Mouse (Mus musculus) stomach, postnatal 0 days (tissue): ENCODE data around the gene Nek4. TPM values are rescaled to one million over a fixed set of nuclear protein-coding genes. Genes with fewer than 3 reads are reported as not detected.

Source experiments
- ATAC-seq: fragments of 200-750 bp; cut with Nextera tagmentation; 2 replicates; pipeline ENCODE4 v1.8.0; 2017; ENCODE audit not compliant: low FRiP score, low TSS enrichment
- DNase-seq: peaks from one replicate; pipeline ENCODE4 v3.0.0-alpha.2; 2016; ENCODE audit warnings: low spot score
- H3K27ac ChIP-seq: fragments of 300-500 bp; sonication (generic); replicated peaks from 2 replicates; pipeline ENCODE4 v1.5.1; 2014; ENCODE audit warnings: mild to moderate bottlenecking, control low read depth
- H3K27me3 ChIP-seq: fragments of 300-500 bp; sonication (generic); 2 replicates; pipeline ENCODE4 v1.6.1; 2014; ENCODE audit warnings: low read length; ENCODE audit not compliant: control insufficient read depth, insufficient read depth
- H3K36me3 ChIP-seq: fragments of 300-500 bp; sonication (generic); 2 replicates; pipeline ENCODE4 v1.6.1; 2014; ENCODE audit warnings: low read length, mixed read lengths; ENCODE audit not compliant: control insufficient read depth, insufficient read depth
- H3K4me1 ChIP-seq: fragments of 300-500 bp; sonication (generic); replicated peaks from 2 replicates; pipeline ENCODE4 v1.6.1; 2014; ENCODE audit warnings: antibody characterized with exemption; ENCODE audit not compliant: control insufficient read depth, insufficient read depth
- H3K4me2 ChIP-seq: fragments of 300-500 bp; sonication (generic); replicated peaks from 2 replicates; pipeline ENCODE4 v1.6.1; 2014; ENCODE audit warnings: low read depth, mild to moderate bottlenecking, control low read depth, moderate library complexity
- H3K4me3 ChIP-seq: fragments of 300-500 bp; sonication (generic); 2 replicates; pipeline ENCODE4 v1.5.1; 2014; ENCODE audit warnings: low read depth, low read length, control low read depth
- H3K9ac ChIP-seq: fragments of 300-500 bp; sonication (generic); 2 replicates; pipeline ENCODE4 v1.6.1; 2014; ENCODE audit warnings: mild to moderate bottlenecking, low read length, control low read depth, mixed read lengths
- H3K9me3 ChIP-seq: fragments of 300-500 bp; sonication (generic); 2 replicates; pipeline ENCODE4 v1.6.1; 2016; ENCODE audit warnings: low read length; ENCODE audit not compliant: control insufficient read depth
- CTCF ChIP-seq: IDR thresholded peaks from 2 replicates; pipeline ENCODE4 v1.5.1; 2016; ENCODE audit warnings: antibody characterized with exemption, low read depth, mild to moderate bottlenecking, moderate library complexity
- EP300 ChIP-seq: optimal IDR thresholded peaks from 2 replicates; pipeline ENCODE3; 2016; ENCODE audit warnings: antibody characterized with exemption
- WGBS: fragments of 180-500 bp; shearing (Covaris S2); extraction: QIAGEN DNeasy Blood & Tissue Kit; methylation state at CpG from one replicate; pipeline ENCODE4 v1.1.7; 2014; 5-methylcytosine and 5-hydroxymethylcytosine counted together
- polyA plus RNA-seq: library from polyadenylated mRNA; unstranded; fragments of >200 nt; fragmentation: Nextera tagmentation; extraction: Ambion mirVana; gene quantifications from 2 replicates; pipeline ENCODE4 v1.2.1, GENCODE M21; 2015

The Nek4 gene
- polyA plus RNA-seq, 1 experiment from 2014 or later = 4.1 TPM

GRCm38 (mm10) chr14:31006779-31007178 lies 55.6 kb downstream of the Nek4 start:
- DNase-seq = no peak
- no peak overlapping the region for H3K4me2 ChIP-seq
- TF ChIP-seq CTCF (no peak), EP300 (no peak)
- H3K9ac ChIP-seq = no peak overlapping the region
- H3K27ac ChIP-seq = no peak overlapping the region
- no peak overlapping the region for H3K4me3 ChIP-seq
- no peaks in the 10 kb centered on the region for H3K9me3 ChIP-seq
- peaks cover 16% of the 10 kb centered on the region for H3K36me3 ChIP-seq
- no peak for ATAC-seq
- no peaks in the 10 kb centered on the region for H3K4me1 ChIP-seq
- WGBS = 68% methylated on average over 5 of the region's 5 CpGs
- H3K27me3 ChIP-seq = no peaks in the 10 kb centered on the region

- no peak overlapping the region for H3K4me2 ChIP-seq
- H3K4me1 ChIP-seq = no peaks in the 10 kb centered on the region
- H3K27me3 ChIP-seq = no peaks in the 10 kb centered on the region
- no peak overlapping the region for H3K4me3 ChIP-seq
- no peak overlapping the region for H3K27ac ChIP-seq
- ATAC-seq = no peak
- TF ChIP-seq EP300 (no peak), CTCF (no peak)
- H3K36me3 ChIP-seq = peaks cover 35% of the 10 kb centered on the region
- DNase-seq = no peak
- WGBS = 88% methylated on average over 3 of the region's 3 CpGs
- no peaks in the 10 kb centered on the region for H3K9me3 ChIP-seq
- H3K9ac ChIP-seq = no peak overlapping the region
These were observed 60.4 kb downstream of the Nek4 start for GRCm38 (mm10) chr14:31011588-31011987.

GRCm38 (mm10) chr14:31013928-31014327 lies 62.8 kb downstream of the Nek4 start:
- no peak overlapping the region for H3K9ac ChIP-seq
- H3K27me3 ChIP-seq = no peaks in the 10 kb centered on the region
- no peak overlapping the region for H3K4me2 ChIP-seq
- TF ChIP-seq EP300 = no peak
- TF ChIP-seq CTCF = no peak
- 97% methylated on average over 2 of the region's 2 CpGs for WGBS
- H3K4me1 ChIP-seq = no peaks in the 10 kb centered on the region
- ATAC-seq = no peak
- H3K36me3 ChIP-seq = peaks cover 30% of the 10 kb centered on the region
- H3K4me3 ChIP-seq = no peak overlapping the region
- no peaks in the 10 kb centered on the region for H3K9me3 ChIP-seq
- no peak overlapping the region for H3K27ac ChIP-seq
- DNase-seq = no peak

GRCm38 (mm10) chr14:31016063-31016462 lies 64.9 kb downstream of the Nek4 start:
- Histone ChIP-seq H3K27ac (no peak overlapping the region), H3K4me3 (no peak overlapping the region), H3K9me3 (no peaks in the 10 kb centered on the region), H3K9ac (no peak overlapping the region), H3K27me3 (no peaks in the 10 kb centered on the region), H3K36me3 (peaks cover 27% of the 10 kb centered on the region), H3K4me2 (no peak overlapping the region), H3K4me1 (no peaks in the 10 kb centered on the region)
- 60% methylated on average over 1 of the region's 1 CpGs for WGBS
- TF ChIP-seq EP300 (no peak), CTCF (no peak)
- ATAC-seq (no peak), DNase-seq (no peak)

- TF ChIP-seq EP300 (no peak), CTCF (peak; percentile 58)
- Histone ChIP-seq H3K36me3 (peaks cover 22% of the 10 kb centered on the region), H3K9me3 (no peaks in the 10 kb centered on the region), H3K9ac (0 out of 2 replicates have a peak overlapping the region, but pooled peaks have one; percentile 27), H3K27ac (no peak overlapping the region), H3K4me1 (no peaks in the 10 kb centered on the region), H3K4me2 (peak overlapping the region; percentile 50), H3K4me3 (peak overlapping the region; percentile 60), H3K27me3 (no peaks in the 10 kb centered on the region)
- WGBS = 0% methylated on average over 2 of the region's 2 CpGs
- no peak for ATAC-seq
- no peak for DNase-seq
These were observed 66.7 kb downstream of the Nek4 start for GRCm38 (mm10) chr14:31017854-31018253.

- Histone ChIP-seq H3K4me1 (no peaks in the 10 kb centered on the region), H3K4me3 (peak within 1 kb of the TSS; percentile 60), H3K9me3 (no peaks in the 10 kb centered on the region), H3K36me3 (peaks cover 17% of the 10 kb centered on the region), H3K9ac (peak within 1 kb of the TSS; percentile 94), H3K27me3 (no peaks in the 10 kb centered on the region), H3K27ac (peak within 1 kb of the TSS; percentile 99), H3K4me2 (peak within 1 kb of the TSS; percentile 52)
- peak; percentile 97 for DNase-seq
- under 1% methylated on average over 42 of the region's 53 CpGs for WGBS
- peak; percentile 48 for TF ChIP-seq CTCF
- TF ChIP-seq EP300 = no peak
- peak; percentile 93 for ATAC-seq
These were observed 67.7 kb downstream of the Nek4 start, which contains the start of the genes Pbrm1 and Gnl3 for GRCm38 (mm10) chr14:31018860-31019291. Gene Pbrm1, plus strand, starts transcription at chr14:31019138. Gene Gnl3, minus strand, starts transcription at chr14:31019152.
